Mouse (Mus musculus) CH12.LX (cell line): ENCODE data around the gene Lcn3.

ENCODE experiments used
- BHLHE40 ChIP-seq: IDR thresholded peaks from 2 replicates; pipeline ENCODE4 v1.6.1; 2011; ENCODE audit warnings: mild to moderate bottlenecking, low read depth, low read length, improper control_type of control experiment
- CTCF ChIP-seq, 2 experiments: IDR thresholded peaks in 1 of 2; conservative IDR thresholded peaks in 1 of 2; 2 replicates each; pipeline ENCODE4 v1.5.1; 2011 to 2012; ENCODE audit warnings: low read depth in 2 of 2, low read length in 2 of 2, improper control_type of control experiment in 1 of 2, inconsistent platforms in 1 of 2, mild to moderate bottlenecking in 1 of 2, moderate library complexity in 1 of 2
- IRF4 ChIP-seq: IDR thresholded peaks from 2 replicates; pipeline ENCODE4 v1.6.1; 2014; ENCODE audit warnings: low read depth, mild to moderate bottlenecking, inconsistent platforms, low read length, improper control_type of control experiment
- MAFK ChIP-seq: IDR thresholded peaks from 2 replicates; pipeline ENCODE4 v1.6.1; 2011; ENCODE audit warnings: low read length, improper control_type of control experiment; ENCODE audit not compliant: insufficient replicate concordance
- NRF1 ChIP-seq: IDR thresholded peaks from 2 replicates; pipeline ENCODE4 v1.6.1; 2014; ENCODE audit warnings: low read depth, mild to moderate bottlenecking, inconsistent platforms, low read length, improper control_type of control experiment, moderate library complexity
- POLR2A ChIP-seq: IDR thresholded peaks from 2 replicates; pipeline ENCODE4 v1.6.1; 2011; ENCODE audit warnings: low read depth, mild to moderate bottlenecking, improper control_type of control experiment, low read length
- RCOR1 ChIP-seq: conservative IDR thresholded peaks from 2 replicates; pipeline ENCODE4 v1.6.1; 2012; ENCODE audit warnings: low read depth, mild to moderate bottlenecking, inconsistent platforms, low read length, improper control_type of control experiment
- SMC3 ChIP-seq: IDR thresholded peaks from 2 replicates; pipeline ENCODE4 v1.6.1; 2011; ENCODE audit warnings: low read depth, low read length, improper control_type of control experiment
- TCF12 ChIP-seq: IDR thresholded peaks from 2 replicates; pipeline ENCODE4 v1.6.1; 2014; ENCODE audit warnings: low read depth, mild to moderate bottlenecking, inconsistent platforms, low read length, improper control_type of control experiment
- USF1 ChIP-seq: IDR thresholded peaks from 2 replicates; pipeline ENCODE4 v1.6.1; 2014; ENCODE audit warnings: low read depth, mild to moderate bottlenecking, inconsistent platforms, low read length, improper control_type of control experiment
- ZMIZ1 ChIP-seq: IDR thresholded peaks from 2 replicates; pipeline ENCODE4 v1.6.1; 2012; ENCODE audit warnings: low read depth, mild to moderate bottlenecking, inconsistent platforms, low read length, improper control_type of control experiment

GRCm38 (mm10) chr2:25775991-25776390 is 10.6 kb downstream of the Lcn3 start:
- TF ChIP-seq SMC3 (no peak), CTCF (conservative IDR thresholded peaks at IDR 0.05 in 1 of 2, IDR thresholded peaks at IDR 0.05 in 1 of 2; ENCODE audit: low read depth in 2 of 2, low read length in 2 of 2) (no peak), IRF4 (no peak), BHLHE40 (no peak), POLR2A (no peak), ZMIZ1 (no peak), RCOR1 (no peak), USF1 (no peak), TCF12 (no peak), MAFK (no peak), NRF1 (no peak)
